Mouse (Mus musculus): ENCODE measurements around the gene Kank2. TPM values are rescaled to one million over a fixed set of nuclear protein-coding genes. Genes with fewer than 3 reads are reported as not detected.

Gene Kank2
- total and polyA plus RNA-seq, 3 experiments = 7.6 to 16.3 TPM; not detected in 1

GRCm38 (mm10) chr9:21728261-21728832 lies 70.2 kb downstream of the Kank2 start:
- Histone ChIP-seq H3K4me1 (ENCODE audit: control insufficient read depth in 1 of 2, insufficient read depth in 2 of 2, low read length in 2 of 2) (peaks cover 10 to 37% of the 10 kb centered on the region in 2 experiments; a peak in 3 of 4 replicates), H3K9me3 (replicated peaks; ENCODE audit: insufficient read depth, low read length) (no peaks in the 10 kb centered on the region), H3K9ac (ENCODE audit: control insufficient read depth, low read depth, low read length, poor library complexity, severe bottlenecking) (no peak overlapping the region), H3K27me3 (ENCODE audit: control insufficient read depth in 1 of 2, insufficient read depth in 2 of 2, low read length in 2 of 2) (no peaks in the 10 kb centered on the region), H3K36me3 (ENCODE audit: control insufficient read depth in 1 of 2, insufficient read depth in 2 of 2, low read length in 2 of 2) (peaks cover 22 to 41% of the 10 kb centered on the region in 2 experiments), H3K4me3 (ENCODE audit: control insufficient read depth in 1 of 2, insufficient read depth in 1 of 2, low read depth in 2 of 2, low read length in 2 of 2) (no peak overlapping the region), H3K79me2 (ENCODE audit: control insufficient read depth, insufficient read depth, low read length, poor library complexity) (peaks cover 60% of the 10 kb centered on the region), H3K27ac (ENCODE audit: control insufficient read depth, low read depth, low read length) (no peak overlapping the region)
- DNase-seq (ENCODE audit: low read depth, low spot score) = no peak
- TF ChIP-seq BHLHE40 (IDR thresholded peaks at IDR 0.05; ENCODE audit: borderline replicate concordance, low read depth, low read length) (no peak), KAT2A (conservative IDR thresholded peaks at IDR 0.05; ENCODE audit: low read depth, low read length) (no peak), UBTF (IDR thresholded peaks at IDR 0.05; ENCODE audit: borderline replicate concordance, insufficient read depth, low read depth, low read length) (0 out of 2 replicates have a peak, but pooled peaks have one; percentile 5), RAD21 (IDR thresholded peaks at IDR 0.05; ENCODE audit: low read depth, low read length) (no peak)

- H3K4me1 ChIP-seq (ENCODE audit: control insufficient read depth in 1 of 2, insufficient read depth in 2 of 2, low read length in 2 of 2) = peaks cover 16 to 40% of the 10 kb centered on the region in 2 experiments
- H3K9ac ChIP-seq (ENCODE audit: control insufficient read depth, low read depth, low read length, poor library complexity, severe bottlenecking) = peak overlapping the region; percentile 52; the same call in 1 of the 2 replicates
- H3K36me3 ChIP-seq (ENCODE audit: control insufficient read depth in 1 of 2, insufficient read depth in 2 of 2, low read length in 2 of 2) = peaks cover 23 to 28% of the 10 kb centered on the region in 2 experiments
- DNase-seq (ENCODE audit: low read depth, low spot score) = no peak
- no peak overlapping the region for H3K27ac ChIP-seq (ENCODE audit: control insufficient read depth, low read depth, low read length)
- no peaks in the 10 kb centered on the region for H3K9me3 ChIP-seq (replicated peaks; ENCODE audit: insufficient read depth, low read length)
- H3K27me3 ChIP-seq (ENCODE audit: control insufficient read depth in 1 of 2, insufficient read depth in 2 of 2, low read length in 2 of 2) = no peaks in the 10 kb centered on the region
- H3K4me3 ChIP-seq (ENCODE audit: control insufficient read depth in 1 of 2, insufficient read depth in 1 of 2, low read depth in 2 of 2, low read length in 2 of 2) = peak overlapping the region; percentile 59 to 66
- H3K79me2 ChIP-seq (ENCODE audit: control insufficient read depth, insufficient read depth, low read length, poor library complexity) = peaks cover 60% of the 10 kb centered on the region
- TF ChIP-seq EP300 (IDR thresholded peaks at IDR 0.05; ENCODE audit: low read depth in 1 of 2, low read length in 2 of 2) (no peak), POLR2AphosphoS5 (IDR thresholded peaks at IDR 0.05; ENCODE audit: borderline replicate concordance, low read depth, low read length) (no peak), GATA1 (IDR thresholded peaks at IDR 0.05; ENCODE audit: low read depth, low read length) (peak; percentile 91), CHD1 (IDR thresholded peaks at IDR 0.05; ENCODE audit: low read depth, low read length) (no peak), POLR2A (IDR thresholded peaks at IDR 0.05; ENCODE audit: control insufficient read depth in 1 of 2, insufficient read depth in 1 of 2, low read depth in 1 of 2, low read length in 2 of 2, poor library complexity in 1 of 2) (no peak)
Observed at GRCm38 (mm10) chr9:21726218-21726975, 72.1 kb downstream of the Kank2 start.

GRCm38 (mm10) chr9:21725224-21726121 lies 73.1 kb downstream of the Kank2 start:
- peak; percentile 87 for DNase-seq (ENCODE audit: low read depth, low spot score)
- TF ChIP-seq UBTF (IDR thresholded peaks at IDR 0.05; ENCODE audit: borderline replicate concordance, insufficient read depth, low read depth, low read length) = 0 out of 2 replicates have a peak, but pooled peaks have one; percentile 42
- no peak for TF ChIP-seq MEF2A (IDR thresholded peaks at IDR 0.05; ENCODE audit: extremely low read depth, insufficient replicate concordance, low read depth, low read length, poor library complexity, severe bottlenecking)
- TF ChIP-seq TAL1 (IDR thresholded peaks at IDR 0.05; ENCODE audit: low read length) = peak; percentile 36; the same call in 1 of the 2 replicates
- TF ChIP-seq GATA1 (IDR thresholded peaks at IDR 0.05; ENCODE audit: low read depth, low read length) = peak; percentile 38
- TF ChIP-seq TBP (IDR thresholded peaks at IDR 0.05; ENCODE audit: low read depth, low read length) = peak; percentile 81
- H3K4me3 ChIP-seq (ENCODE audit: control insufficient read depth in 1 of 2, insufficient read depth in 1 of 2, low read depth in 2 of 2, low read length in 2 of 2) = peak overlapping the region; percentile 59 to 66
- no peaks in the 10 kb centered on the region for H3K27me3 ChIP-seq (ENCODE audit: control insufficient read depth in 1 of 2, insufficient read depth in 2 of 2, low read length in 2 of 2)
- peaks cover 16 to 40% of the 10 kb centered on the region in 2 experiments for H3K4me1 ChIP-seq (ENCODE audit: control insufficient read depth in 1 of 2, insufficient read depth in 2 of 2, low read length in 2 of 2)
- peak overlapping the region; percentile 52 for H3K9ac ChIP-seq (ENCODE audit: control insufficient read depth, low read depth, low read length, poor library complexity, severe bottlenecking)
- H3K9me3 ChIP-seq (replicated peaks; ENCODE audit: insufficient read depth, low read length) = no peaks in the 10 kb centered on the region
- peak overlapping the region; percentile 37 for H3K27ac ChIP-seq (ENCODE audit: control insufficient read depth, low read depth, low read length)
- peaks cover 17 to 28% of the 10 kb centered on the region in 2 experiments for H3K36me3 ChIP-seq (ENCODE audit: control insufficient read depth in 1 of 2, insufficient read depth in 2 of 2, low read length in 2 of 2)
- H3K79me2 ChIP-seq (ENCODE audit: control insufficient read depth, insufficient read depth, low read length, poor library complexity) = peaks cover 54% of the 10 kb centered on the region

Measured in MEL (cell line).